Mouse (Mus musculus) heart, adult 2 months (tissue): ENCODE results near the gene Map2. TPM values are rescaled to one million over a fixed set of nuclear protein-coding genes. Genes with fewer than 3 reads are reported as not detected.

Source experiments
- DNase-seq, 2 experiments: peaks; one replicate each; pipeline ENCODE4 v3.0.0; 2021
- H3K27ac ChIP-seq: fragments of 200-600 bp; 2 replicates; pipeline ENCODE4 v1.8.1; 2022
- H3K27me3 ChIP-seq: fragments of 200-500 bp; 2 replicates; pipeline ENCODE4 v1.6.1; 2012; ENCODE audit warnings: mild to moderate bottlenecking, low read length, inconsistent platforms, mixed read lengths; ENCODE audit not compliant: control insufficient read depth, insufficient read depth
- H3K36me3 ChIP-seq: fragments of 200-500 bp; 2 replicates; pipeline ENCODE4 v1.6.1; 2012; ENCODE audit warnings: low read length, inconsistent platforms; ENCODE audit not compliant: control insufficient read depth, insufficient read depth
- H3K4me1 ChIP-seq: fragments of 200-500 bp; 2 replicates; pipeline ENCODE4 v1.6.1; 2011; ENCODE audit warnings: low read length; ENCODE audit not compliant: control insufficient read depth, insufficient read depth
- H3K4me3 ChIP-seq: fragments of 200-600 bp; 2 replicates; pipeline ENCODE4 v1.8.1; 2022
- H3K79me2 ChIP-seq: fragments of 200-500 bp; replicated peaks from 2 replicates; pipeline ENCODE4 v1.6.1; 2012; ENCODE audit warnings: mild to moderate bottlenecking, inconsistent platforms, low read length, moderate library complexity, mixed read lengths; ENCODE audit not compliant: control insufficient read depth, insufficient read depth
- H3K9ac ChIP-seq: fragments of 200-500 bp; 2 replicates; pipeline ENCODE4 v1.6.1; 2012; ENCODE audit warnings: low read depth, mild to moderate bottlenecking, control low read depth, inconsistent platforms, low read length, mixed read lengths
- CTCF ChIP-seq: fragments of 200-600 bp; IDR thresholded peaks from 2 replicates; pipeline ENCODE4 v1.8.1; 2022; ENCODE audit warnings: antibody characterized with exemption, mild to moderate bottlenecking, moderate library complexity
- EP300 ChIP-seq: fragments of 200-500 bp; IDR thresholded peaks from 2 replicates; pipeline ENCODE4 v1.6.1; 2011; ENCODE audit warnings: low read depth, low read length, control low read depth; ENCODE audit not compliant: insufficient read depth
- POLR2A ChIP-seq: fragments of 200-500 bp; IDR thresholded peaks from 2 replicates; pipeline ENCODE4 v1.6.1; 2011; ENCODE audit warnings: mild to moderate bottlenecking, low read depth, low read length, control low read depth; ENCODE audit not compliant: insufficient read depth
- WGBS: fragments of 180-500 bp; shearing (Covaris S2); methylation state at CpG from one replicate; pipeline ENCODE4 v1.1.7; 2018; 5-methylcytosine and 5-hydroxymethylcytosine counted together
- intact Hi-C: fragments of 180-260 bp; cut with DNase I; formaldehyde crosslinking; loops from one replicate; pipeline ENCODE4 v1.15.1; 2025
- polyA plus RNA-seq: library from polyadenylated mRNA; depleted of rRNA; stranded (reverse); fragments of >200 nt; gene quantifications from 2 replicates; pipeline ENCODE4 v1.2.3, GENCODE M21; 2012
- total RNA-seq, 2 experiments: library from RNA; stranded (reverse); gene quantifications; 2 replicates each; pipeline ENCODE4 v1.2.3; 2021

Gene Map2
- total and polyA plus RNA-seq, 3 experiments = 2.2 to 4.2 (median 3.8) TPM

GRCm38 (mm10) chr1:66442922-66443321 is 267.8 kb downstream of the Map2 start:
- TF ChIP-seq EP300 (no peak), POLR2A (no peak), CTCF (no peak)
- H3K4me3 ChIP-seq = no peak overlapping the region
- H3K27ac ChIP-seq = no peak overlapping the region
- no peaks in the 10 kb centered on the region for H3K36me3 ChIP-seq
- H3K27me3 ChIP-seq = no peaks in the 10 kb centered on the region
- intact Hi-C loops = no loop called here
- no peak overlapping the region for H3K9ac ChIP-seq
- 87% methylated on average over 2 of the region's 2 CpGs for WGBS
- DNase-seq = no peak
- no peaks in the 10 kb centered on the region for H3K79me2 ChIP-seq
- H3K4me1 ChIP-seq = no peaks in the 10 kb centered on the region

DNA sequence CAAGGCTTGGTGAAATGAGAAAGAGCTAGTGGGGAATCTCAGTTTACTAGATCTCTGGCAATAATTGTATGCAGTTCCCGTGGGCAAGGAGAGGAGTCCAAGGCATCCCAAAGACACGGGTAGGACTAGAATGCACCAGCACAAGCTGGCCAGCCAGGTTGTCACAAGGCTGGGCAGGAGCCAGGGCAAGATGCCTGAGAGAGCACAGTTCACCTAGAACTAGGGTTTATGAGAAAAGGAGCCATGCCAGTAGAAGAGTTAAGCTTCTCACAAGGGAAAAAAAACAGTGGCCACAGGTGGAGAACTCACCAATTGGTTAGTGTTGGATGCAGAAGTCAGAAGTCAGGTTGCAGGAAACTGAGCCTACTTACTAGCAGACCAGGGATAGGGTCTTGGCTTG is 274.4 kb downstream of the Map2 start:
- WGBS = 50% methylated on average over 2 of the region's 2 CpGs
- no peak for DNase-seq
- H3K79me2 ChIP-seq = no peaks in the 10 kb centered on the region
- no peaks in the 10 kb centered on the region for H3K36me3 ChIP-seq
- H3K4me1 ChIP-seq = no peaks in the 10 kb centered on the region
- no peak overlapping the region for H3K9ac ChIP-seq
- intact Hi-C loops = no loop called here
- H3K27ac ChIP-seq = no peak overlapping the region
- TF ChIP-seq CTCF = no peak
- no peak for TF ChIP-seq EP300
- no peak for TF ChIP-seq POLR2A
- H3K27me3 ChIP-seq = no peaks in the 10 kb centered on the region
- H3K4me3 ChIP-seq = no peak overlapping the region

GRCm38 (mm10) chr1:66456580-66456979 is 281.5 kb downstream of the Map2 start:
- no peaks in the 10 kb centered on the region for H3K4me1 ChIP-seq
- no peaks in the 10 kb centered on the region for H3K36me3 ChIP-seq
- no peak overlapping the region for H3K4me3 ChIP-seq
- no peaks in the 10 kb centered on the region for H3K27me3 ChIP-seq
- intact Hi-C loops = no loop called here
- no peak for TF ChIP-seq CTCF
- no peak for TF ChIP-seq POLR2A
- no peak for TF ChIP-seq EP300
- H3K27ac ChIP-seq = no peak overlapping the region
- H3K9ac ChIP-seq = no peak overlapping the region
- WGBS = 28% methylated on average over 2 of the region's 2 CpGs
- no peak for DNase-seq
- H3K79me2 ChIP-seq = no peaks in the 10 kb centered on the region

- H3K9ac ChIP-seq = no peak overlapping the region
- no peak for TF ChIP-seq POLR2A
- TF ChIP-seq EP300 = no peak
- TF ChIP-seq CTCF = no peak
- intact Hi-C loops = no loop called here
- DNase-seq = no peak
- H3K4me1 ChIP-seq = no peaks in the 10 kb centered on the region
- no peak overlapping the region for H3K27ac ChIP-seq
- H3K4me3 ChIP-seq = no peak overlapping the region
- WGBS = 64% methylated on average over 3 of the region's 3 CpGs
- H3K36me3 ChIP-seq = no peaks in the 10 kb centered on the region
- H3K79me2 ChIP-seq = no peaks in the 10 kb centered on the region
- no peaks in the 10 kb centered on the region for H3K27me3 ChIP-seq
These were observed 282.7 kb downstream of the Map2 start for GRCm38 (mm10) chr1:66457747-66458146.

DNA sequence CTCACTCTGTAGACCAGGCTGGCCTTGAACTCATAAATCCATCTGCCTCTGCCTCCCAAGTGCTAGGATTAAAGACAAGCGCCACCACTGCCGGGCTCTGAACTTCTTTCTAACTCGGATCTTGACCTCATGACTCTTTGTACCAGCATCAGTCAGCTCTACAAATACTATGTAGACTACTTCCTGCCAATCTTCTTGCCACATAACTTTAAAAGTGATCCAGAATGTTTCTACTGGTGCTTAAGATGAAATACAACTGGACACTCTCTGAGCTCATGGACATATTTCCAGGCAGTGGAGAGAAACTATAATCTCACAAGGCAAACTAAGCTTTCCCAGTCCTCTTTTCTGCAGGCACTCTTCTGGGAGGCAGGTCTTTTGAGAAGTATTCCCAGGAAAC is 284.3 kb downstream of the Map2 start:
- no peaks in the 10 kb centered on the region for H3K79me2 ChIP-seq
- no peak overlapping the region for H3K27ac ChIP-seq
- H3K36me3 ChIP-seq = no peaks in the 10 kb centered on the region
- no peaks in the 10 kb centered on the region for H3K4me1 ChIP-seq
- 65% methylated on average over 3 of the region's 3 CpGs for WGBS
- no peak overlapping the region for H3K4me3 ChIP-seq
- no peak overlapping the region for H3K9ac ChIP-seq
- no peak for TF ChIP-seq CTCF
- no peak for TF ChIP-seq EP300
- no peak for TF ChIP-seq POLR2A
- DNase-seq = no peak
- intact Hi-C loops = no loop called here
- H3K27me3 ChIP-seq = no peaks in the 10 kb centered on the region

- no peak for DNase-seq
- WGBS = 39% methylated on average over 4 of the region's 4 CpGs
- no peaks in the 10 kb centered on the region for H3K36me3 ChIP-seq
- intact Hi-C loops = no loop called here
- no peaks in the 10 kb centered on the region for H3K79me2 ChIP-seq
- no peak overlapping the region for H3K9ac ChIP-seq
- no peaks in the 10 kb centered on the region for H3K4me1 ChIP-seq
- H3K4me3 ChIP-seq = no peak overlapping the region
- TF ChIP-seq POLR2A (no peak), EP300 (no peak), CTCF (no peak)
- H3K27me3 ChIP-seq = no peaks in the 10 kb centered on the region
- no peak overlapping the region for H3K27ac ChIP-seq
These were observed 285.8 kb downstream of the Map2 start for GRCm38 (mm10) chr1:66460850-66461249.

DNA sequence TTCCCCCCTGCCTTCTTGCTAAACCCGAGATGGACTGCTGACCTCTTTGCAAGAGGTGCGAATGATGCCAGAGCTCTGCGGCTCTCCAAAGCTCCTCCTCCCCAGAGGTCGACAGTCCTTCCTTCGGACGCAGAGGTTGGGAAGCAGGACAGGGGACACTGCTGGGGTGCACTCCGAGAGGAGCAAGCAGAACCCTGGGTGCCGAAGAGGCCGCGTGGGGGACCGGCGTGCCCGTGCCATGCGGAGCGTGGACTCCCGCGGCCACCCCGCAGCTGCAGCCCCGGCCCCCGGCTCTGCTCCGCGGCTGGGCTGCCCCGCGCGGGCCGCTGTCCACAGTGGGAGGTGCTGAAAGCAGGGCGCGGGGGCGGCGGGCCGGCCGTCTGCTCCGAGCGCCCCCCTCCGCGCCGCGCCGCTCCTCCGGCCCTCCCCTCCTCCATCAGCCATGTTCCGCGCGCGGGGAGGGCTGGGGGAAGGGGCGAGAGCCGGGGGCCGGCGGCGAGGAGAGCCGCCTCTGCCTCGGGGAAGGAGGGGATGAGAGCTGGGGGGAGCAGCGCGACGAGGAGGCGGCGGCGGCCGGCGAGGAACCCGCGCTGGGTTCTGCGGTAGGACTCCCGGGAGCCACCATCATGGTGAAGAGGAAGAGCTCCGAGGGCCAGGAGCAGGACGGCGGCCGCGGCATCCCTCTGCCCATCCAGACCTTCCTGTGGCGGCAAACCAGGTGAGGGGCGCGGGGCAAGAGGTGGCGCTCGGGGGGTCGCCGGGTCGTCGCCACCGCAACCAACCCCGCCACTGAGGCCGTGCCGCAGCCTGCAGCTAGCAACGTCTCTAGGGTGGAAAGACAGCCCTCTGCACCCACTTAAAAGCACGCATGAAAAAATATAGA is 293.0 kb downstream of the Map2 start, which contains the start of gene Unc80:
Gene Unc80, plus strand, starts transcription at position 547 of the 883 bp plus-strand sequence.
- no peaks in the 10 kb centered on the region for H3K79me2 ChIP-seq
- intact Hi-C loops = no loop called here
- TF ChIP-seq POLR2A (no peak), EP300 (no peak), CTCF (no peak)

More for the DNA sequence above, 293.0 kb downstream of the Map2 start, which contains the start of gene Unc80:
- no peak within 1 kb of the TSS for H3K27ac ChIP-seq
- H3K4me1 ChIP-seq = no peaks in the 10 kb centered on the region
- 1% methylated on average over 50 of the region's 83 CpGs for WGBS
- peak; percentile 18 to 59 for DNase-seq
- H3K27me3 ChIP-seq = peaks cover 5% of the 10 kb centered on the region
- H3K36me3 ChIP-seq = no peaks in the 10 kb centered on the region
- no peak within 1 kb of the TSS for H3K4me3 ChIP-seq
- no peak within 1 kb of the TSS for H3K9ac ChIP-seq
